Mouse (Mus musculus) testis, adult 2 months (tissue): ENCODE results near the gene Dnajc3. TPM values are rescaled to one million over a fixed set of nuclear protein-coding genes. Genes with fewer than 3 reads are reported as not detected.
A peak's percentile ranks its signal among the peaks of the same experiment; 100 is the strongest.

Experiments used
- H3K27ac ChIP-seq: fragments of 200-500 bp; 2 replicates; pipeline ENCODE4 v1.5.1; 2012; ENCODE audit warnings: low read depth, low read length; ENCODE audit not compliant: control insufficient read depth, insufficient read depth
- H3K27me3 ChIP-seq: fragments of 200-500 bp; 2 replicates; pipeline ENCODE4 v1.6.1; 2012; ENCODE audit warnings: mild to moderate bottlenecking, low read length, moderate library complexity; ENCODE audit not compliant: control insufficient read depth, insufficient read depth
- H3K36me3 ChIP-seq: fragments of 200-500 bp; 2 replicates; pipeline ENCODE4 v1.6.1; 2012; ENCODE audit warnings: mild to moderate bottlenecking, low read length; ENCODE audit not compliant: control insufficient read depth, insufficient read depth
- H3K4me1 ChIP-seq: fragments of 200-500 bp; 2 replicates; pipeline ENCODE4 v1.6.1; 2012; ENCODE audit warnings: low read length; ENCODE audit not compliant: control insufficient read depth, insufficient read depth
- H3K4me3 ChIP-seq: fragments of 200-500 bp; 2 replicates; pipeline ENCODE4 v1.5.1; 2012; ENCODE audit warnings: low read depth, mild to moderate bottlenecking, low read length, moderate library complexity, mixed read lengths; ENCODE audit not compliant: control insufficient read depth
- CTCF ChIP-seq: fragments of 200-500 bp; IDR thresholded peaks from 2 replicates; pipeline ENCODE4 v1.5.1; 2012; ENCODE audit warnings: low read depth, mild to moderate bottlenecking, inconsistent platforms, low read length, moderate library complexity; ENCODE audit not compliant: control insufficient read depth, insufficient read depth, insufficient replicate concordance
- POLR2A ChIP-seq: fragments of 200-500 bp; IDR thresholded peaks from 2 replicates; pipeline ENCODE4 v1.6.1; 2012; ENCODE audit warnings: low read depth, mild to moderate bottlenecking, inconsistent platforms, low read length, moderate library complexity; ENCODE audit not compliant: control insufficient read depth
- polyA plus RNA-seq: library from polyadenylated mRNA; depleted of rRNA; stranded (reverse); fragments of >200 nt; gene quantifications from 2 replicates; pipeline ENCODE4 v1.2.3, GENCODE M21; 2012

Gene Dnajc3
- polyA plus RNA-seq, 1 experiment, result 14.9 TPM

GRCm38 (mm10) chr14:118903867-118904562 lies 33.8 kb upstream of the Dnajc3 start:
- Histone ChIP-seq H3K36me3 (no peaks in the 10 kb centered on the region), H3K4me3 (no peak overlapping the region), H3K4me1 (no peaks in the 10 kb centered on the region), H3K27ac (no peak overlapping the region), H3K27me3 (no peaks in the 10 kb centered on the region)
- TF ChIP-seq POLR2A (no peak), CTCF (no peak)

- no peak overlapping the region for H3K27ac ChIP-seq
- H3K27me3 ChIP-seq, result no peaks in the 10 kb centered on the region
- no peak overlapping the region for H3K4me3 ChIP-seq
- no peaks in the 10 kb centered on the region; the same call in none of the 2 replicates for H3K36me3 ChIP-seq
- H3K4me1 ChIP-seq, result no peaks in the 10 kb centered on the region
- TF ChIP-seq CTCF (no peak), POLR2A (no peak)
Observed at GRCm38 (mm10) chr14:118907592-118907991, 30.2 kb upstream of the Dnajc3 start.

GRCm38 (mm10) chr14:118909872-118910271 lies 27.9 kb upstream of the Dnajc3 start:
- TF ChIP-seq POLR2A, result no peak
- no peak for TF ChIP-seq CTCF
- H3K4me3 ChIP-seq, result no peak overlapping the region
- H3K27me3 ChIP-seq, result no peaks in the 10 kb centered on the region
- H3K4me1 ChIP-seq, result no peaks in the 10 kb centered on the region
- no peak overlapping the region for H3K27ac ChIP-seq
- no peaks in the 10 kb centered on the region; the same call in none of the 2 replicates for H3K36me3 ChIP-seq

GRCm38 (mm10) chr14:118910332-118911222 lies 27.2 kb upstream of the Dnajc3 start:
- Histone ChIP-seq H3K27ac (peak overlapping the region; percentile 52), H3K4me3 (peak overlapping the region; percentile 50), H3K27me3 (no peaks in the 10 kb centered on the region), H3K4me1 (no peaks in the 10 kb centered on the region), H3K36me3 (no peaks in the 10 kb centered on the region; the same call in none of the 2 replicates)
- TF ChIP-seq POLR2A (no peak), CTCF (peak; percentile 34; the same call in 1 of the 2 replicates)

- no peaks in the 10 kb centered on the region for H3K27me3 ChIP-seq
- H3K36me3 ChIP-seq, result no peaks in the 10 kb centered on the region; the same call in none of the 2 replicates
- no peaks in the 10 kb centered on the region for H3K4me1 ChIP-seq
- TF ChIP-seq CTCF (no peak), POLR2A (no peak)
- no peak overlapping the region for H3K4me3 ChIP-seq
- H3K27ac ChIP-seq, result no peak overlapping the region
Observed at GRCm38 (mm10) chr14:118911521-118911920, 26.3 kb upstream of the Dnajc3 start.

GRCm38 (mm10) chr14:118913651-118914050 lies 24.1 kb upstream of the Dnajc3 start:
- no peaks in the 10 kb centered on the region for H3K4me1 ChIP-seq
- H3K27ac ChIP-seq, result no peak overlapping the region
- no peaks in the 10 kb centered on the region for H3K27me3 ChIP-seq
- TF ChIP-seq CTCF, result no peak
- TF ChIP-seq POLR2A, result no peak
- H3K4me3 ChIP-seq, result no peak overlapping the region
- H3K36me3 ChIP-seq, result no peaks in the 10 kb centered on the region; the same call in none of the 2 replicates

GRCm38 (mm10) chr14:118919025-118919424 lies 18.8 kb upstream of the Dnajc3 start:
- Histone ChIP-seq H3K36me3 (no peaks in the 10 kb centered on the region), H3K27ac (no peak overlapping the region), H3K4me1 (peaks cover 8% of the 10 kb centered on the region), H3K27me3 (no peaks in the 10 kb centered on the region), H3K4me3 (no peak overlapping the region)
- TF ChIP-seq POLR2A (no peak), CTCF (no peak)
